Mouse (Mus musculus) brain, embryonic 18.5 days (tissue): ENCODE results near the gene Atn1.
"Not testable (repeated sequence)": the region's sequence is repeated elsewhere in the genome, so short reads cannot be mapped to it uniquely, and the experiment has no call there.

Experiments
- DNase-seq: peaks from one replicate; pipeline ENCODE4 v3.0.0-alpha.2; 2012; ENCODE audit warnings: low read depth, low spot score

The Atn1 gene

DNA sequence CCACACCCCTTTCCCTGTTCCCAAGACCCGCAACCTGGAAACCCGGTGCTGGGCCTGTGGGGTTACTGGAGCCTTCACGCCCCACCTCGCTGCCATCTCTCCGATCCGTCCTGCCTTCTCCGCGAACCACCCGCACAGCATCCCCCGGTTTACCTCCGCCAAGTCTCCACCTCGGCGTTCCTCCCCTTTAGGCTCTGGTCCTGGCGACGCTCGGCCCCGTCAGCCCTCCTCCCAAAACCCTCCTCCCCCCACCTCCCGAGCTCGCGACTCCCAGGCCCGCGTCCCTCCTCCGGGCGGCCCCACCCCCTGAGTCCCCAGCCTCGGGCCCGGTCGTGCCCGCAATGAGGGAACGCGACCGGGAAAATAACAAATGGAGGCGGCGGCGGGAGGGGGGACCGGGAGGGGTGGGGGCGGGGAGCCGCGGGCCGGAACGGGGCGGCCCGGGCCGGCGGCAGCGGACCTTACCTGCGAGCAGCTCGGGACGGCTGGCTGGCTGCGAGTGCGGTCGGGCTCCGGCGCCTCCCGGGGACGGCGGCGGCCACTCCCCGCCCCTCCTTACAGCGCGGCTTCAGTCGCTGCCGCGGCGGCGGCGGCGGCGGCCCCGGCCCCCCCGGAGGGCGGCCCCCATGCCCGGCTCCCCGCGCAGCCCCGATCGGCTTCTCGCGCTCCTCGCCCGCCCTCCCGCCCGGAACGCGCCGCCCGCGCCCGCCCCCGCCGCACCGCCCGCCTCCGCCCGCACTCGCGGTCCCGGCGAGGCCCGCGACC is at the start of gene Atn1, which contains the start of gene Gm45234:
Gene Atn1 (minus strand): TSS at position 694 of the 765 bp plus-strand sequence.
Gene Gm45234 (minus strand): TSS at position 191 of the 765 bp plus-strand sequence.
- DNase-seq, result no peak

DNA sequence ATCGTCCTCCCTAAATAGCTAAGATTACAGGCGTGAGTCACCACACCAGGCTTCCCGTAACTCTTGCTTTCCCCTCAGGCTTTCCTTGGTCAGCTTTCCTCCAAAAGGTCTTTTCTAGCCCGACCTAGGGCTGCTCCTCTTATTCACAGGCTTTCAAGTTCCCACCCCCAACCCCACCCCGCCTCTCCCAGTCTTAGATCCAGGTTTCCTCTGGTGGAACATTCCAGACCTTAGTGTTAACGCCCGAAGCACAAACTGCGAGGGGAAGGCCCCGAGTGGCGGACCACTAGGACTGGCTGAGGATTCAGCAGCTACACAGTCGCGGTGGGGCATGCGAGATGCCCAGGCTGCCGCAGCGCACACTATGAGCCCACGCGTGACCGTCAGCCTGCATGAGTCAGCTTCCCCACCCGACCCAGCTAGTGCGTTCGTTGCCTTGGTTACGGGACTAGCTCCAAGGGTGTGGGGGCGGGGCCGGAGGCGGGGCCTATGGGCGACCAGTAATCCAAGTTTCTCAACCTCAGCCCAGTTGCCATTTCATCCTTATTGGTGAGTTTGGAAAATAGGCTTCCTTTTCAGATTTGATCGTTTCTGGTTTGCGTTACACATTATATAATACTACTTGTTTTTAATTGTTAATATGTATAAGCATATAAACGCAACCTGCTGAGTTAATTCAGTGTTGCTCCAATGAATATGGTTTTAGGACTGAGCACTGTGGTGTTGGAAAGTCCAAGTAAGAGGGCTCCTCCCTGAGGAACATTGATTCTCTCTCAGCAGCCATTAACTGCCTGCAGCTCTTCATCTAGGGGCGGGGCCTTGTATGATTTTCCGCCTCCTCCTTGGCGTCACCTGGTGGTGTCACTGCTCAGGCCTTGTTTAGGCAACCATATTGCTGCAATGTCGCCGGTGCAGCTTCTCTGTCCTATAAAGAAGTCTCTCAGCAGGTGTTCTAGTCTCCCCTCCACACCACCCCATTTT is 49.3 kb upstream of the Atn1 start:
- peak; percentile 86 for DNase-seq

GRCm38 (mm10) chr6:124804341-124804740 is 48.0 kb upstream of the Atn1 start:
- no peak for DNase-seq

- not testable (repeated sequence) for DNase-seq
These were observed 47.4 kb upstream of the Atn1 start for GRCm38 (mm10) chr6:124803691-124804090.

DNA sequence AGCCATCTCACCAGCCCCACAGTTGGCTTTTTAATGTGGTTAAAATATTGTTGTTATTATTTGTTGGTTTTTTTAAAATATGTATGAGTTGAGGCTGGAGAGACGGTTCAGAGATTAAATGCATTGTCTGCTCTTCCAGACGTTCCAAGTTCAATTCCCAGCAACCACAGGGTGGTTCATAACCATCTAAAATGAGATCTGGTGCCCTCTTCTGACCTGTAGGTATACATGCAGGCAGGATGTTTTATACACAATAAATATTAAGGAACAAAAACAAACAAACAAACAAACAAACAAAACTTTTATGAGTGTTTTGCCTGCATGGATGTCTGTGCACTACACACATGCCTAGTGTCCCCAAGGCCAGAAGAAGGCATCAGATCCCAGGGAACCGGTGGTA is 46.7 kb upstream of the Atn1 start:
- DNase-seq, result no peak

DNA sequence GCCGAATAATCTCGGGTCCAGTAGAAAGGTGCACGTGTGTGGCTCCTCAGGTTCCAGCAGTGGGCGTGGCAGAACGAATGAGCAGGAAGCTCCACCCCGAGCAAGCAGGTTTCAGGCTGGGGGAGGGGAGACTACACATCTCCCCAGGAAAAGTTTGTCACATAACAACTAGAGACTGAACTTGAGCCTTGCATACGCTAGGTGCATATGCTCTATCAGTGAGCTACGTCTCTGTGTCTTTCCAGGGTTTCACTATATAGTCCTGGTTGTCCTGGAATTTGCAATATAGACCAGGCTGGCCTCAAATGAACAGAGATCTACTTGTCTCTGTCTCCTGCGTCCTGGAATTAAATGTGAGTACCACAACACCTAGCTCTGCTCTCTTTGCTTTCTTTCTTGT is 46.1 kb upstream of the Atn1 start:
- DNase-seq, result not testable (repeated sequence)

- no peak for DNase-seq
These were observed 39.9 kb upstream of the Atn1 start for GRCm38 (mm10) chr6:124796200-124796599.

- no peak for DNase-seq
These were observed 39.5 kb upstream of the Atn1 start for GRCm38 (mm10) chr6:124795781-124796180.

GRCm38 (mm10) chr6:124791911-124792310 is 35.6 kb upstream of the Atn1 start:
- DNase-seq, result no peak

- no peak for DNase-seq
These were observed 33.8 kb upstream of the Atn1 start for GRCm38 (mm10) chr6:124790121-124790520.

- DNase-seq, result no peak
These were observed 33.2 kb upstream of the Atn1 start for GRCm38 (mm10) chr6:124789519-124789918.

DNA sequence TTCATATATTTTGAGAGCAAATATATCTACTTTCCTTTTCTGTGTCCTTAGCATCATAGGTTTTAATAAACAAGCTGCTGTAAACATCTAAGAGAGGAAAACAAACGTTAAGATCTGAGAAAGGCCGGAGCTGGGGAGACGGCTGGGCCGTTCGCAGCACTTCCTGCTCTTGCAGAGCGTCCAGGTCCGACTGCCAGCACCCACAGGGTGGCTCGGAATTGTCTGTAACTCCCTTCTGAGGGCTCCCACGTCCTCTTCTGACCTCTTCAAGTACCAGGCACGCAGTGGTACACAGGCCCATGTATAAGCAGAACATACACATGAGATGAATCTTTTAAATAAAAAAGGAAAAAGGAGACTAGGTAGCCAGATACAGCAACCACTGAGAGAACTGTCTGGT is 31.4 kb upstream of the Atn1 start:
- DNase-seq, result no peak

DNA sequence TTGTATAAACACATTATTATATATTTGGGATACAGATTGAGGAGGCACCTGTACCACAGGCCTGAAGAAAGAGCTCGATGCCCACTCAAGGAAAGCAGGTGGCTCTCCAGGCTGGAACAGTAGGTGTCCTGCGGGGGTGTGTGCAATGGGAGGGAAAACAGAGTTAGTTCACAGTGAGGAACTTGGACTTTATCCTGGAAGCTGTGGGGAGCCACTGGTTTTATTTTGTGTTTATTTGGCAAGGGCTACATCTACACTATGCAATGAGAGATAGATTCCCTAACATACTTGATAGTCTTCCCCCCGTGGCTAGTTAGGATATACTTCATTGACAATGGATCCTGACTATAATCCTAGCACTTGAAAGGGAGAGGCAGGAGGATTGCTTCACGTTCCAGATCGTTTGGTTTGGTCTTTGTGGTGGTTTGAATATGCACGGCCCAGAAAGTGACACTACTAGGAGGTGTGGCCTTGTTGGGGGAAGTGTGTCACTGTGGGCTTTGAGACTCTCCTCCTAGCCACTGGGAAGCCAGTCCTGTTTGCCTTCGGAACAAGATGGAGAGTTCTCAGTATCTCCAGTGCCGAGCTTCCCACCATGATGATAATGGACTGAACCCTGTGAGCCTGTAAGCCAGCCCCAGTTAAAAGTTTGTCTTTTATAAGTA is 30.6 kb upstream of the Atn1 start:
- no peak for DNase-seq

- no peak for DNase-seq
These were observed 26.1 kb upstream of the Atn1 start for GRCm38 (mm10) chr6:124782436-124782835.

- no peak for DNase-seq
These were observed 24.6 kb upstream of the Atn1 start for GRCm38 (mm10) chr6:124780917-124781316.

DNA sequence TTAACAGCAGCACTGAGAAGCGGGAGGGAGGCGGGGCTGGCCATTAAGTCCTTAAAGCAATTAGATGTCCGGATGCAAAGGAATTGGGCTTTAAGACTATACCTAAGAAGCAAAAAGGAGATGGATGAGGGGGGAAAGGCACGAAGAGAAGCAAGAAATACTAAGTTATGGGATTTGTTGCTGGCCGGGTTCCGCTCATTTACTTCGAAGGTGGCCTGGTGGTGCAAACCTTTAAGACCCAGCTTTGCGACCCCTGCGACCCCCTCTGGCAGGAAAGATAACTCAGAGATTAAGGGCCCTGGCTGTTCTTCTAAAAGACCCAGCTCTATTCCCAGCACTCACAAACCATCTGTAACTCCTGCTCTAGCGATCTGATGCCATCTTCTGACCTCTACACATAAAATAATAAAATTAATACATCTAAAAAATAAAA is 23.7 kb upstream of the Atn1 start:
- DNase-seq, result no peak

DNA sequence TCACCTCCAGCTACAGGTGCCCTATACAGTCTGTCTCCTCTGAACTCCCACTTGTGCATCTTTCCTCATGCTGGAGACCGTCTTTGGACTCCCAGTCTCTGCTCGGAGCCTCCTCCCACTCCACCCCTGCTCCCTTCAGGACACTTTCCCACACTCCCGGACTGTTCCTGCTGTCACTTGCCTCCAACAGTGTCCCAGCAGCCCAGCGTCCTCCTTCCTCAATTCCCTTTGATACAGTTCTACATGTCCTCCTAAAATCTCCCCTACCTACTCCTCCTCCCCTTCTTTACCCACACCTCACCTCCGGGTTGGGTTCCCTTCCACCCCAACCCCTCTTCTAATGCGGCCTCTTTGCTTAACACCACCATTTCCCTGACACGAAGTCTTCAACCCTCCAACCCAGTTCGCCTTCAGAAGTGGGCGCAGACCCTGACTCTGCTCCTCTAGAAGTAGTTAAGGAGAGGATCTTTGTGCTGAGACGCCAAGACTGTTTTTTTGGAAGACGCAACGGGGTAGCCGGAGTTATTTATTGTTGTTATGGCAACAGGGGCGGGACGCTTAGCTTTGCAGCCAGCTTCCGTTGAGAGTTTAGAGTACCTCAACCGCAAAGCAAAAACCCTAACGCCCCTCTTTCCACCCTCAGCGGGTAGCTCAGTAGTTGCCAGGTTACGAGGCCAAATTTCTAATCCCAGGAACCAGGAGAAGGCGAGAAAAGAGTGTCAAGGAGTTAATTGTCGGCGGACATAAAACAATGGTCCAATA is 23.1 kb upstream of the Atn1 start, which contains the start of gene Lrrc23:
Gene Lrrc23 (minus strand): TSS at position 506 of the 762 bp plus-strand sequence.
- DNase-seq, result no peak

GRCm38 (mm10) chr6:124770511-124770910 is 14.2 kb upstream of the Atn1 start:
- DNase-seq, result no peak

DNA sequence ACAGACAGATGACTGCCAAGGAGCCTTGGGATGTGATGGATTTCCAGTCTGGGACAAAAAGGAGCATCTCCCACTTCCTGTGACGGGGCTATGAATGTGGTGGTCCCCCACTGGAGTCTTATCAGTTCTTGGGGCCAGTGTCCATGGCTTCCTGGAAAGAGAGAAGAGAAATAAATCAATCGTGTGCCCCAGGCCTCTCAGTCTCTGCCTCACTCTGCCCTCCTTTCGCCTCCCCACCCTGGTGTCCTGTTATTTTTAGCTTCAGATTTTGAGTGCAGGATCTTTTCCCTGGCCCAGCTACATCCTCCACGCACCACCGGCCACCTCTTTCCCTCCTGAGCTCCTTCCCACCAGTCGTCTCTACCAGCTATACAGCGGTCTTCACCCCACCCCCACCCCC is 13.7 kb upstream of the Atn1 start:
- DNase-seq, result no peak

DNA sequence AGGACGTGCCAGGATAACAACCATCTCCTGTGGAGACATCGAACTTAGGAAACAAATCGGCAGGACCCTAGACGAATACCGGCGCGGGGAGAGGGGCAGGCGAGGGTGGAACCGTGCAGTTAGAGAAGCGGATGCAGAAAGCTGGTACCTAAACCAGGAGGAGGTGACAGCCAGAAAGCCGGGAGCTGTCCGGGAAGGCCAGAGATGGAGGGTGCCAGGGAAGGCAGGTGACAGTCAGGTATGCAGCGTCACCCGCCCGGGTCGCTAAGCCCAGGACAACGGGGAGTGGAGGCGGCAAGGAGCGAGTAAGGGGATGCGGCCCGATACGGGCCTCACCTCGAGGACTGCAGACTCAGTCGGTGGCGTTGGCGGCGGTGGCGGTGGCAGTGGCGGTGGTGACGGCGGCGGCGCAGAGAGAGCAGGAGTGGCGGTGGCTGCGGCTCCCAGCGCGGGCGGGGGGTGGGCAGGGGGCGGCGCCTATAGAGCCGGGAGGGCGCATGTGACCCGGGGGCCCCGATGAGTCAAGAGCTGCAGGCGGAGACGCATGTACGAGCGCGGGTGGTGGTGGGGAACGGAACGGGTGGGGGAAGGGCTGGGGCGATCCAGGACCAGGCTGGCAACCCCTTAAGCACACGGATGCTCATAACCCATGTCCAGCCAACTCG is 12.9 kb upstream of the Atn1 start, which contains the start of gene Eno2:
Gene Eno2 (minus strand): TSS at position 573 of the 665 bp plus-strand sequence.
- no peak for DNase-seq
